8 mouse cellular contexts compared by ENCODE assay signal in the genomic region with DNA sequence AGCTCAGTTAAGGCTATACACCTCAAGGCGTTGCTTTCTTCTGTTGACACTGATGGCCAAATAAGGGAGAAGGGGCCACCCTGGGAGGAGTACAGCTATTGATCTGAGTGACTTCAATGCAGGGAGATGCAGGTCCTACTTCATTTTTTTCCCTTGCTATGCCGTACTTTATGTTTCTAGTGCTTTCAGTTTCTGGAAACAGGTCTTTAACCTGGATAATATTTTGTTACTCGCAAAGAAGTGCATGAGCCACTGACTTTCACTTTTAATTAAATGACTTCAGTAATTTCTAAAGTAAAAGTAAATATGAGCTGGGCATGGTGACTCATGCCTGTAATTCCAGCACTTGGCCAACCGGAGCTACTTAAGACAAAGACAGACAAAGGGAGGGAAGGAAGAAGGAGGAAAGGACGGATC. TPM values are rescaled to one million over a fixed set of nuclear protein-coding genes. Genes with fewer than 3 reads are reported as not detected.
DNase-seq lines count a peak whose midpoint lies in the region; ATAC-seq and TF ChIP-seq lines count a peak whose summit lies in the region.

No protein-coding gene starts in this region.

- ATAC-seq in intestine, embryonic 15.5 days: peak; percentile 57
- no peak for ATAC-seq in midbrain, embryonic 11.5 days (ENCODE audit: low FRiP score)

- dilution Hi-C loops in CH12.LX (cut with MboI; ENCODE audit: extremely low pct_ligation_motif_present, extremely low pct_unique_long_range_greater_than_20kb, low sequenced_read_pairs): no loop called here

- no peak for TF ChIP-seq EP300 in CH12.LX (IDR thresholded peaks at IDR 0.05; ENCODE audit: low read length)

- in situ Hi-C loops in CH12.LX (cut with MboI; ENCODE audit: low pct_ligation_motif_present, low pct_unique_long_range_greater_than_20kb, low sequenced_read_pairs): loop anchor here (5.0 kb wide), 1 partner anchor 66 kb away; no protein-coding TSS in a partner anchor

- H3K4me3 ChIP-seq in CH12.LX (replicated peaks in 1 of 3; ENCODE audit: low read depth in 2 of 3, low read length in 2 of 3, poor library complexity in 1 of 3): peak overlapping the region; percentile 41 to 86 (median 71)
- peak overlapping the region; percentile 72 for H3K4me3 ChIP-seq in embryonic fibroblast, embryonic 13.5 days (ENCODE audit: insufficient read depth, low read length)
- H3K4me3 ChIP-seq in intestine, embryonic 15.5 days (replicated peaks): peak overlapping the region; percentile 90
- H3K4me3 ChIP-seq in midbrain, embryonic 11.5 days (ENCODE audit: low read depth, low read length): peak overlapping the region; percentile 81

- no peaks in the 10 kb centered on the region for H3K36me3 ChIP-seq in CH12.LX (replicated peaks in 1 of 2; ENCODE audit: control insufficient read depth in 1 of 2, insufficient read depth in 1 of 2, low read length in 1 of 2)
- H3K36me3 ChIP-seq in intestine, embryonic 15.5 days: no peaks in the 10 kb centered on the region
- H3K36me3 ChIP-seq in midbrain, embryonic 11.5 days (ENCODE audit: control insufficient read depth, insufficient read depth, low read length): no peaks in the 10 kb centered on the region

- 9% methylated on average over 5 of the region's 5 CpGs for WGBS in intestine, embryonic 15.5 days
- 27% methylated on average over 5 of the region's 5 CpGs for WGBS in midbrain, embryonic 11.5 days

- peak; percentile 50 for DNase-seq in embryo, embryonic 10 days (ENCODE audit: low spot score)
- DNase-seq in embryo, embryonic 9.5 days (ENCODE audit: extremely low spot score): no peak
- peak; percentile 45 for DNase-seq in CH12.LX (ENCODE audit: extremely low read depth)
- no peak for DNase-seq in midbrain, embryonic 11.5 days (ENCODE audit: low spot score, missing footprints)
- DNase-seq in urinary bladder, postnatal 25 days (ENCODE audit: low spot score): no peak
- DNase-seq in thymus, postnatal 4 days: no peak

- H3K4me2 ChIP-seq in CH12.LX (ENCODE audit: insufficient read depth, low read depth, poor library complexity, severe bottlenecking): peak overlapping the region; percentile 73
- peak overlapping the region; percentile 92 for H3K4me2 ChIP-seq in intestine, embryonic 15.5 days (replicated peaks)
- H3K4me2 ChIP-seq in midbrain, embryonic 11.5 days: peak overlapping the region; percentile 77

- H3K27me3 ChIP-seq in CH12.LX (replicated peaks): no peaks in the 10 kb centered on the region
- H3K27me3 ChIP-seq in intestine, embryonic 15.5 days (replicated peaks): no peaks in the 10 kb centered on the region
- H3K27me3 ChIP-seq in midbrain, embryonic 11.5 days (ENCODE audit: control insufficient read depth, insufficient read depth, low read length): no peaks in the 10 kb centered on the region

- peak overlapping the region; percentile 59 for H3K9ac ChIP-seq in CH12.LX (ENCODE audit: insufficient read depth, low read depth)
- peak overlapping the region; percentile 47 for H3K9ac ChIP-seq in intestine, embryonic 15.5 days
- peak overlapping the region; percentile 85 for H3K9ac ChIP-seq in midbrain, embryonic 11.5 days (ENCODE audit: low read length)

- H3K4me1 ChIP-seq in CH12.LX (ENCODE audit: control insufficient read depth in 1 of 2, insufficient read depth in 2 of 2): peaks cover 6 to 15% of the 10 kb centered on the region in 2 experiments; a peak in 3 of 4 replicates
- no peaks in the 10 kb centered on the region for H3K4me1 ChIP-seq in embryonic fibroblast, embryonic 13.5 days (ENCODE audit: control insufficient read depth, insufficient read depth, low read length)
- H3K4me1 ChIP-seq in intestine, embryonic 15.5 days (replicated peaks): 0 out of 2 replicates have a peak, but pooled peaks cover 4% of the 10 kb centered on the region
- H3K4me1 ChIP-seq in midbrain, embryonic 11.5 days (ENCODE audit: control insufficient read depth, insufficient read depth, low read length): peaks cover 4% of the 10 kb centered on the region; the same call in 1 of the 2 replicates

- TF ChIP-seq POLR2A in CH12.LX (IDR thresholded peaks at IDR 0.05; ENCODE audit: low read depth, low read length): no peak
- no peak; the same call in 1 of the 2 replicates for TF ChIP-seq POLR2A in embryonic fibroblast, embryonic 13.5 days (IDR thresholded peaks at IDR 0.05; ENCODE audit: low read depth, low read length)

- H3K79me2 ChIP-seq in CH12.LX (replicated peaks; ENCODE audit: control insufficient read depth, extremely low read depth, insufficient read depth, poor library complexity, severe bottlenecking): 0 out of 2 replicates have a peak, but pooled peaks cover 3% of the 10 kb centered on the region

- no peak overlapping the region for H3K27ac ChIP-seq in CH12.LX (ENCODE audit: insufficient read depth, low read depth)
- H3K27ac ChIP-seq in embryonic fibroblast, embryonic 13.5 days (ENCODE audit: insufficient read depth, low read length): 0 out of 2 replicates have a peak overlapping the region, but pooled peaks have one; percentile 36
- peak overlapping the region; percentile 82 for H3K27ac ChIP-seq in intestine, embryonic 15.5 days
- H3K27ac ChIP-seq in midbrain, embryonic 11.5 days (ENCODE audit: low read depth, low read length): no peak overlapping the region

- no peak for TF ChIP-seq RAD21 in CH12.LX (IDR thresholded peaks at IDR 0.05; ENCODE audit: low read depth, low read length)

- no peak for TF ChIP-seq CTCF in CH12.LX (conservative IDR thresholded peaks at IDR 0.05 in 1 of 2, IDR thresholded peaks at IDR 0.05 in 1 of 2; ENCODE audit: low read depth in 2 of 2, low read length in 2 of 2)
- no peak for TF ChIP-seq CTCF in embryonic fibroblast, embryonic 13.5 days (IDR thresholded peaks at IDR 0.05; ENCODE audit: borderline replicate concordance, insufficient read depth, low read length)

- no peaks in the 10 kb centered on the region for H3K9me3 ChIP-seq in CH12.LX (replicated peaks; ENCODE audit: low read length)
- H3K9me3 ChIP-seq in intestine, embryonic 15.5 days: no peaks in the 10 kb centered on the region
- H3K9me3 ChIP-seq in midbrain, embryonic 11.5 days (ENCODE audit: control insufficient read depth, low read length): no peaks in the 10 kb centered on the region

TF ChIP-seq in CH12.LX, 34 proteins besides CTCF, POLR2A, EP300 and RAD21:
- TF ChIP-seq ZNF384 (IDR thresholded peaks at IDR 0.05; ENCODE audit: low read depth, low read length) (peak; percentile 3; the same call in 1 of the 2 replicates), ETS1 (conservative IDR thresholded peaks at IDR 0.05; ENCODE audit: low read depth, low read length) (no peak), MAX (IDR thresholded peaks at IDR 0.05; ENCODE audit: low read length) (0 out of 2 replicates have a peak, but pooled peaks have one; percentile 2), ZC3H11A (IDR thresholded peaks at IDR 0.05; ENCODE audit: low read depth, low read length) (no peak), SIN3A (IDR thresholded peaks at IDR 0.05; ENCODE audit: low read length) (peak; percentile 11)
TF ChIP-seq in CH12.LX: peak in this region for 3.

RNA-seq across cellular contexts. Expression of a gene that starts 1.0 kb away (rescaled TPM):
- total RNA-seq in CH12.LX (2012; rRNA removed): 4.2 and 5.6 TPM in 2 replicates
- total RNA-seq in CH12.LX (2014; rRNA removed): 6.5 and 7.8 TPM in 2 replicates
- 14.2 and 25.4 TPM in 2 replicates for polyA plus RNA-seq in CH12.LX (2012; ENCODE audit: insufficient read length, low read depth)
- polyA plus RNA-seq in embryonic fibroblast, embryonic 13.5 days (2011; ENCODE audit: insufficient read length, low read depth, missing spikeins): 8.0 and 15.4 TPM in 2 replicates
- 18.4 and 20.9 TPM in 2 replicates for polyA plus RNA-seq in intestine, embryonic 15.5 days (2015; fragmentation: Nextera tagmentation; extraction: Ambion mirVana)
- 22.9 and 25.1 TPM in 2 replicates for polyA plus RNA-seq in midbrain, embryonic 11.5 days (2014; fragmentation: Nextera tagmentation; extraction: Ambion mirVana)

Comparison
In these comparisons a context has a peak if more than half of its experiments do, and no peak if none do; other contexts are left out.
1. DNase-seq: peak in embryo, embryonic 10 days (single experiment) and CH12.LX (single experiment); none in embryo, embryonic 9.5 days (single experiment), midbrain, embryonic 11.5 days (single experiment), urinary bladder, postnatal 25 days (single experiment) and thymus, postnatal 4 days (single experiment).
2. H3K27ac ChIP-seq: peak in embryonic fibroblast, embryonic 13.5 days (single experiment) and intestine, embryonic 15.5 days (single experiment); none in CH12.LX (single experiment) and midbrain, embryonic 11.5 days (single experiment).
3. Peak in every context shown above with its lines, with median percentiles within 50 percentile points of each other: H3K4me2 ChIP-seq, H3K4me3 ChIP-seq and H3K9ac ChIP-seq.